21 mouse cellular contexts compared by ENCODE assay signal in the genomic region with DNA sequence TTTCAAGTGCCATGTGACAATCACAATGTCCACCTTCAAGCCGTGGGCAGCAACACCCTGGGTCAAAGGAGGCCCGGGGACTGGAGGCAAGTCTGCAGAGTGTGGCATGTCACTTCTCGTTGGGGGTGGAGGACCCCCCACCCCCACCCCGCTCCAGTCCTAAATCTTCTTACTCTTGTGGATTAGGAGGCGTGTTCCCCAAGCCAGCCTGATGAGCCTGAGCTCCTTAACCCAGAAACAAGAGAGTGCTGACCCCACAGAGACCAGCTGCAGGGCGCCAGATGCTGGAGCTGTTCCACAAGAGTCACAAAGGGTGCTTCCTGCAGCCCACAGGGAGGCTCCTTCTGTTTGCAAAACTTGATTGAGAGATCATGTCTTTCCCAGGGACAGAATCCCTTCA. TPM values are rescaled to one million over a fixed set of nuclear protein-coding genes. Genes with fewer than 3 reads are reported as not detected.
DNase-seq lines count a peak whose midpoint lies in the region; ATAC-seq lines count a peak whose summit lies in the region.
"Had no signal": no experiment of that assay in that cellular context is flagged by ENCODE, and none has a peak within 500 bp of the region (broad histone marks: within the 10 kb centered on the region; RNA-seq: fewer than 3 reads in every experiment).

A gene (minus strand): TSS at position 61 of the 400 bp plus-strand sequence.

- 6% methylated on average over 6 of the region's 6 CpGs for WGBS in forebrain, embryonic 10.5 days
- WGBS in forebrain, embryonic 11.5 days, result 3% methylated on average over 6 of the region's 6 CpGs
- WGBS in midbrain, embryonic 10.5 days, result 10% methylated on average over 6 of the region's 6 CpGs
- 7% methylated on average over 6 of the region's 6 CpGs for WGBS in midbrain, embryonic 14.5 days
- WGBS in embryonic facial prominence, embryonic 10.5 days, result 8% methylated on average over 6 of the region's 6 CpGs

- no peak within 1 kb of the TSS for H3K4me3 ChIP-seq in forebrain, embryonic 10.5 days
- H3K4me3 ChIP-seq in forebrain, embryonic 11.5 days (ENCODE audit: low read depth, low read length), result no peak within 1 kb of the TSS
- H3K4me3 ChIP-seq in midbrain, embryonic 10.5 days, result no peak within 1 kb of the TSS
- no peak within 1 kb of the TSS for H3K4me3 ChIP-seq in midbrain, embryonic 14.5 days (replicated peaks; ENCODE audit: low read depth, low read length)
- H3K4me3 ChIP-seq in embryonic facial prominence, embryonic 10.5 days, result no peak within 1 kb of the TSS
- H3K4me3 ChIP-seq: embryonic facial prominence, embryonic 13.5 days; limb, embryonic 13.5 days; midbrain, embryonic 13.5 days had no signal

- DNase-seq in forebrain, embryonic 10.5 days (ENCODE audit: extremely low spot score, low spot score), result no peak
- DNase-seq in forebrain, embryonic 11.5 days (ENCODE audit: low spot score), result no peak
- DNase-seq in midbrain, embryonic 10.5 days (ENCODE audit: low spot score), result peak; percentile 47
- DNase-seq in midbrain, embryonic 14.5 days, result no peak
- peak; percentile 29 for DNase-seq in embryonic facial prominence, embryonic 10.5 days (ENCODE audit: low spot score)
- peak; percentile 56 for DNase-seq in retina, embryonic 14.5 days (ENCODE audit: low spot score)
- DNase-seq in frontal cortex, postnatal 36 days (ENCODE audit: low spot score in 2 of 2), result no peak
- DNase-seq in adrenal gland, adult 2 months, result no peak
- DNase-seq: adrenal gland, adult 8-10 months; cerebellum, postnatal 10 days; gastrocnemius, postnatal 10 days; right cerebral cortex, postnatal 25 days; thymus, postnatal 36 days had no signal

- 0 out of 2 replicates have a peak within 1 kb of the TSS, but pooled peaks have one; percentile 15 for H3K27ac ChIP-seq in forebrain, embryonic 10.5 days
- no peak within 1 kb of the TSS for H3K27ac ChIP-seq in forebrain, embryonic 11.5 days (ENCODE audit: low read depth, low read length)
- peak within 1 kb of the TSS; percentile 58 for H3K27ac ChIP-seq in midbrain, embryonic 10.5 days (replicated peaks)
- H3K27ac ChIP-seq in midbrain, embryonic 14.5 days (replicated peaks; ENCODE audit: low read depth, low read length), result no peak within 1 kb of the TSS
- H3K27ac ChIP-seq in embryonic facial prominence, embryonic 10.5 days (replicated peaks), result peak within 1 kb of the TSS; percentile 24
- H3K27ac ChIP-seq: embryonic facial prominence, embryonic 13.5 days; limb, embryonic 13.5 days; midbrain, embryonic 13.5 days had no signal

- H3K27me3 ChIP-seq in forebrain, embryonic 10.5 days (ENCODE audit: poor library complexity, severe bottlenecking), result peaks cover 42% of the 10 kb centered on the region
- H3K27me3 ChIP-seq in forebrain, embryonic 11.5 days (ENCODE audit: control insufficient read depth, insufficient read depth, low read length), result no peaks in the 10 kb centered on the region
- peaks cover 39% of the 10 kb centered on the region for H3K27me3 ChIP-seq in midbrain, embryonic 10.5 days (ENCODE audit: low read depth, poor library complexity, severe bottlenecking)
- H3K27me3 ChIP-seq in midbrain, embryonic 14.5 days (ENCODE audit: control insufficient read depth, insufficient read depth, low read length), result no peaks in the 10 kb centered on the region; the same call in 1 of the 2 replicates
- H3K27me3 ChIP-seq in embryonic facial prominence, embryonic 10.5 days (replicated peaks; ENCODE audit: low read depth, poor library complexity, severe bottlenecking), result peaks cover 50% of the 10 kb centered on the region
- H3K27me3 ChIP-seq: limb, embryonic 13.5 days had no signal

- no peaks in the 10 kb centered on the region for H3K36me3 ChIP-seq in forebrain, embryonic 10.5 days (replicated peaks)
- H3K36me3 ChIP-seq in forebrain, embryonic 11.5 days (ENCODE audit: control insufficient read depth, insufficient read depth, low read length), result no peaks in the 10 kb centered on the region
- no peaks in the 10 kb centered on the region for H3K36me3 ChIP-seq in midbrain, embryonic 10.5 days
- no peaks in the 10 kb centered on the region for H3K36me3 ChIP-seq in midbrain, embryonic 14.5 days (ENCODE audit: control insufficient read depth, insufficient read depth, low read length)
- H3K36me3 ChIP-seq in embryonic facial prominence, embryonic 10.5 days (replicated peaks), result no peaks in the 10 kb centered on the region
- H3K36me3 ChIP-seq: embryonic facial prominence, embryonic 13.5 days; limb, embryonic 13.5 days; midbrain, embryonic 13.5 days had no signal

- H3K4me1 ChIP-seq in forebrain, embryonic 10.5 days, result peaks cover 34% of the 10 kb centered on the region
- peaks cover 3% of the 10 kb centered on the region; the same call in 1 of the 2 replicates for H3K4me1 ChIP-seq in forebrain, embryonic 11.5 days (replicated peaks; ENCODE audit: control insufficient read depth, insufficient read depth, low read length)
- peaks cover 47% of the 10 kb centered on the region for H3K4me1 ChIP-seq in midbrain, embryonic 10.5 days
- no peaks in the 10 kb centered on the region for H3K4me1 ChIP-seq in midbrain, embryonic 14.5 days (ENCODE audit: control insufficient read depth, insufficient read depth, low read length)
- H3K4me1 ChIP-seq in embryonic facial prominence, embryonic 10.5 days, result peaks cover 27% of the 10 kb centered on the region

- H3K9me3 ChIP-seq in forebrain, embryonic 10.5 days, result no peaks in the 10 kb centered on the region
- H3K9me3 ChIP-seq in forebrain, embryonic 11.5 days (ENCODE audit: control insufficient read depth, low read length), result no peaks in the 10 kb centered on the region
- no peaks in the 10 kb centered on the region for H3K9me3 ChIP-seq in midbrain, embryonic 10.5 days (replicated peaks)
- no peaks in the 10 kb centered on the region for H3K9me3 ChIP-seq in midbrain, embryonic 14.5 days (ENCODE audit: control insufficient read depth, low read length)
- no peaks in the 10 kb centered on the region for H3K9me3 ChIP-seq in embryonic facial prominence, embryonic 10.5 days
- H3K9me3 ChIP-seq: embryonic facial prominence, embryonic 13.5 days; limb, embryonic 13.5 days; midbrain, embryonic 13.5 days had no signal

- H3K4me2 ChIP-seq in forebrain, embryonic 11.5 days (ENCODE audit: low read depth, low read length, severe bottlenecking), result no peak within 1 kb of the TSS
- no peak within 1 kb of the TSS for H3K4me2 ChIP-seq in midbrain, embryonic 14.5 days (ENCODE audit: low read length)
- H3K4me2 ChIP-seq: embryonic facial prominence, embryonic 13.5 days; limb, embryonic 13.5 days; midbrain, embryonic 13.5 days had no signal

- ATAC-seq in forebrain, embryonic 11.5 days (replicated peaks; ENCODE audit: low FRiP score), result no peak
- no peak for ATAC-seq in midbrain, embryonic 14.5 days (ENCODE audit: low FRiP score, low TSS enrichment)
- ATAC-seq: inflammation-experienced regulatory T-cells, adult 6 months; midbrain, embryonic 13.5 days had no signal

- H3K9ac ChIP-seq in forebrain, embryonic 11.5 days (ENCODE audit: low read length), result no peak within 1 kb of the TSS
- no peak within 1 kb of the TSS for H3K9ac ChIP-seq in midbrain, embryonic 14.5 days (replicated peaks; ENCODE audit: low read length)
- H3K9ac ChIP-seq: embryonic facial prominence, embryonic 13.5 days; limb, embryonic 13.5 days; midbrain, embryonic 13.5 days had no signal

RNA-seq across cellular contexts. Expression of the gene that starts here (rescaled TPM):
- polyA plus RNA-seq in forebrain, embryonic 10.5 days (2016; fragmentation: Nextera tagmentation; extraction: Ambion mirVana), result 0.23 TPM in 1 of 2 replicates, not detected in the other
- polyA plus RNA-seq in forebrain, embryonic 11.5 days (2014; fragmentation: Nextera tagmentation; extraction: Ambion mirVana), result not detected in 2 replicates
- 0.35 and 0.47 TPM in 2 replicates for polyA plus RNA-seq in midbrain, embryonic 10.5 days (2016; fragmentation: Nextera tagmentation; extraction: Ambion mirVana)
- polyA plus RNA-seq in midbrain, embryonic 14.5 days (2014; fragmentation: Nextera tagmentation; extraction: Ambion mirVana), result 0.43 and 0.49 TPM in 2 replicates
- 0.45 TPM in 1 of 2 replicates, not detected in the other for polyA plus RNA-seq in embryonic facial prominence, embryonic 10.5 days (2016; fragmentation: Nextera tagmentation; extraction: Ambion mirVana)
- total RNA-seq in adrenal gland, adult 2 months (2021), result under 1 TPM in 1 of 2 experiments, not detected in 1; 0.12 TPM
- 0.16 and 0.24 TPM in 2 replicates for polyA plus RNA-seq in adrenal gland, adult 2 months (2012; rRNA removed)
- total RNA-seq: gastrocnemius, postnatal 10 days; heart, adult 8-10 months had no signal
- polyA plus RNA-seq: heart, embryonic 16.5 days; hindbrain, embryonic 11.5 days; liver, embryonic 16.5 days had no signal

Comparison
In these comparisons a context has a peak if more than half of its experiments do, and no peak if none do; other contexts are left out.
1. Peak in DNase-seq and H3K27ac ChIP-seq in midbrain, embryonic 10.5 days; RNA of the gene not detected or under 1 TPM.
2. Peak in DNase-seq and H3K27ac ChIP-seq in embryonic facial prominence, embryonic 10.5 days; RNA of the gene not detected or under 1 TPM.